Mouse (Mus musculus) midbrain, embryonic 11.5 days (tissue): Measurements from ENCODE around the gene Enox1. TPM values are rescaled to one million over a fixed set of nuclear protein-coding genes. Genes with fewer than 3 reads are reported as not detected.

Experiments
- ATAC-seq: fragments of 200-750 bp; cut with Nextera tagmentation; 2 replicates; pipeline ENCODE4 v1.8.0; 2017; ENCODE audit warnings: moderate TSS enrichment, moderate library complexity; ENCODE audit not compliant: low FRiP score
- DNase-seq: peaks from one replicate; pipeline ENCODE4 v3.0.0; 2015; ENCODE audit warnings: low spot score; ENCODE audit errors: missing footprints
- H3K27ac ChIP-seq: fragments of 300-500 bp; sonication (generic); 2 replicates; pipeline ENCODE4 v1.5.1; 2014; ENCODE audit warnings: low read depth, low read length
- H3K27me3 ChIP-seq: fragments of 300-500 bp; sonication (generic); 2 replicates; pipeline ENCODE4 v1.6.1; 2014; ENCODE audit warnings: mild to moderate bottlenecking, low read length, moderate library complexity, mixed read lengths; ENCODE audit not compliant: control insufficient read depth, insufficient read depth
- H3K36me3 ChIP-seq: fragments of 300-500 bp; sonication (generic); 2 replicates; pipeline ENCODE4 v1.6.1; 2014; ENCODE audit warnings: mild to moderate bottlenecking, low read length, moderate library complexity, mixed read lengths; ENCODE audit not compliant: control insufficient read depth, insufficient read depth
- H3K4me1 ChIP-seq: fragments of 300-500 bp; sonication (generic); 2 replicates; pipeline ENCODE4 v1.6.1; 2014; ENCODE audit warnings: low read length; ENCODE audit not compliant: control insufficient read depth, insufficient read depth
- H3K4me2 ChIP-seq: fragments of 300-500 bp; sonication (generic); 2 replicates; pipeline ENCODE4 v1.6.1; 2014; ENCODE audit warnings: mild to moderate bottlenecking, moderate library complexity
- H3K4me3 ChIP-seq: fragments of 300-500 bp; sonication (generic); 2 replicates; pipeline ENCODE4 v1.5.1; 2014; ENCODE audit warnings: low read depth, low read length
- H3K9ac ChIP-seq: fragments of 300-500 bp; sonication (generic); 2 replicates; pipeline ENCODE4 v1.6.1; 2014; ENCODE audit warnings: low read length
- H3K9me3 ChIP-seq: fragments of 300-500 bp; sonication (generic); 2 replicates; pipeline ENCODE4 v1.6.1; 2016; ENCODE audit warnings: low read length; ENCODE audit not compliant: control insufficient read depth
- WGBS: fragments of 180-500 bp; shearing (Covaris S2); extraction: QIAGEN DNeasy Blood & Tissue Kit; methylation state at CpG from one replicate; pipeline ENCODE4 v1.1.7; 2014; 5-methylcytosine and 5-hydroxymethylcytosine counted together
- polyA plus RNA-seq: library from polyadenylated mRNA; unstranded; fragments of >200 nt; fragmentation: Nextera tagmentation; extraction: Ambion mirVana; gene quantifications from 2 replicates; pipeline ENCODE4 v1.2.1, GENCODE M21; 2014

Gene Enox1
- polyA plus RNA-seq, 1 experiment from 2014 or later: 12.8 TPM

DNA sequence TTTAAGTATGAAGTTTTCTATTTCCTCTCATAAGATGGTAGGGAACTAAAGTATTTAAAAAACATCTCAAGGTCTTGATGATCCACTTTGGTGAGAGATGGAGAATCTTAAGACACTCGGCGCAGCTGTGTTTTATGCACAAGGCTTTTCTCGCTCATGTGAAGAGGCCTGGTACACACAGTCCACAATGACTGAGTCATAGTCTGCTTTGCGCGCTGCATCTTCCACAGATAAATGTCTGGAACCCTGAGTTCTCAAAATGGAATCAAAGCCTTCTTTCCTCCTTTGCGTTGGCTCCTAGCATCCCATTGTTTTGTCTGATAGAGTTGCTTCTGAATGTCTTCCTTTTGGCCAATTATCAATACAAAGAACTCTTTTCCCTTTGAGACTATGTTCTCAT, 119.0 kb downstream of the Enox1 start:
- ATAC-seq (no peak), DNase-seq (no peak)
- Histone ChIP-seq H3K27me3 (no peaks in the 10 kb centered on the region), H3K4me3 (no peak overlapping the region), H3K4me1 (no peaks in the 10 kb centered on the region), H3K9ac (no peak overlapping the region), H3K36me3 (no peaks in the 10 kb centered on the region), H3K9me3 (no peaks in the 10 kb centered on the region), H3K4me2 (no peak overlapping the region), H3K27ac (no peak overlapping the region)
- 96% methylated on average over 6 of the region's 6 CpGs for WGBS

DNA sequence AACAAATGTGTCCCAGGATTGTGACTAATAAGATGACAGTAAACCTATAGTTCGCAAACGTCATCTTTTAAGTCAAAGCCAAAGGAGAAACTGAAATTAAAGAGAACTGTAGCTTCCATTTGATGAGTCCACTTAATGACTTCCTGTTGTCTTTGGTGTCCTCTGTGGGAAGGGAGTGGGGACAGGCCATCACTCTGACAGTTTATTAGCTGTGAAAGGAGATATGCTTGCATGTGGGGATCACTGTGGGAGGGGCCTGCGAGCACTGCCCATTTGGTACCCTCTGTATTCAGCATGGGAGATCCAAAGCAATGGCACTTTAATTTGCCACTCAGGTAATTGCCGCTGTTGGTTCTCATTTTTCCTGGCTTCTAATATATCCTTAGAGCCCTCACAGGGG, 122.6 kb downstream of the Enox1 start:
- Histone ChIP-seq H3K4me2 (no peak overlapping the region), H3K9me3 (no peaks in the 10 kb centered on the region), H3K27me3 (no peaks in the 10 kb centered on the region), H3K27ac (no peak overlapping the region), H3K36me3 (no peaks in the 10 kb centered on the region), H3K4me1 (no peaks in the 10 kb centered on the region), H3K4me3 (no peak overlapping the region), H3K9ac (no peak overlapping the region)
- no peak for ATAC-seq
- DNase-seq: no peak
- WGBS: 86% methylated on average over 4 of the region's 4 CpGs

DNA sequence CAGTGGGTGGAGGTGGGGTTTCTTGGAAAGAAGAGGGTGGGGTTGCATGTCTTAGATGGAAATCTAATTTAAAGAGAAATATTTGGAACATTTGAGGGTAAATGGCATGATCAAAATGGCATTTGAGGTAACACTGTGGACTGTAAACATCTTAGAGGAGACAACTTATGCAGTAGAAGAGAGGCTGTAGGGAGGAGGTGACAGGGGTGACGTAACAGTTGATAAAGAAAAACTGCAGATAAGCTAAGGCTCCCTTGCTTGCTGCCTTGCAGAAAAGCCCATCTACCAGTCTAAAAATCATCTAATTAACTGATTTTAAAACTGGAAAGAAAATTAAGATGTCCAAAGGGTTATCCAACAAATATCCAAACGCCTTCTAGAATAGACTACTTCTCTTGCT, 123.9 kb downstream of the Enox1 start:
- Histone ChIP-seq H3K4me3 (no peak overlapping the region), H3K9ac (no peak overlapping the region), H3K36me3 (no peaks in the 10 kb centered on the region), H3K27me3 (no peaks in the 10 kb centered on the region), H3K4me2 (no peak overlapping the region), H3K27ac (no peak overlapping the region), H3K4me1 (no peaks in the 10 kb centered on the region), H3K9me3 (no peaks in the 10 kb centered on the region)
- DNase-seq: no peak
- 88% methylated on average over 2 of the region's 2 CpGs for WGBS
- no peak for ATAC-seq

DNA sequence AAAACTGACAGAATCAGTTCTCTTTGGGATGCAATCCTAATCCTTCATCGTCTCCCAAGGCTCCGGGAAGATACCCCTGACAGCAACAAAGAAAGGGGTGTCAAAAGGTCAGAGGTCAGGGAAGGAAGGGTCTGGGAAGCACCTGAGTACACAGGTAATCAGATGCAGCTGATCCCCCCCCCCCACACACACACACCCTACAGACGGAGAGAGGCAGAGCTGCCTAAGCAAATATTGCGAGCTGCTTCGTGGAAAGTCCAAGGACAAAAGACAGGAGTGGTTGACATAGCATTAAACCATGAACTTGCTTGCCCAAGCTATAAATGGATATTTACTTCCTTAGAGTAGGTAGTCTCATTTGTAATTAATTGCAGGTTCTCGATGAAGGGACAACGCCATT, 124.3 kb downstream of the Enox1 start:
- H3K27ac ChIP-seq: no peak overlapping the region
- no peak for DNase-seq
- H3K9ac ChIP-seq: no peak overlapping the region
- H3K36me3 ChIP-seq: no peaks in the 10 kb centered on the region
- no peaks in the 10 kb centered on the region for H3K27me3 ChIP-seq
- no peaks in the 10 kb centered on the region for H3K9me3 ChIP-seq
- no peaks in the 10 kb centered on the region for H3K4me1 ChIP-seq
- H3K4me3 ChIP-seq: no peak overlapping the region
- WGBS: 79% methylated on average over 7 of the region's 7 CpGs
- no peak for ATAC-seq
- no peak overlapping the region for H3K4me2 ChIP-seq

DNA sequence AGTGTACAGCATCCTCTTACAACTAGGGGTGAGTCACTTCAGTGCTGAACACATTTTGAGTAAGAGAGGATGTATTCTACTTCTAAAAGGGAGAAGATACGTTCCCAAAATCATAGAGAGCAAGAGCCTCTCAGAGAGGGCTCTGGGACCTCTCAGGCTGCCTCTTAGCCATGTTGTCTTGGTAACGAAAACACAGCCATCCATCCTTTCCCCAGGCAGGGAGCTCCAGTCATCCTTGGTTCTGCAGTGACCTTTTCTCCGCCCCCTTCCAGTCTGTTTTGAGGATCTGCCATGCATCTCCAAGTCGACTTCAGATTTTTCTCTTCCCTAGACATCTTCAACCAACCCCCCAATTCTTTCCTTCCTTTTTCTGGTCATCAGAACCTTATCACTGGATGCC, 127.4 kb downstream of the Enox1 start:
- Histone ChIP-seq H3K9ac (no peak overlapping the region), H3K4me2 (no peak overlapping the region), H3K27me3 (no peaks in the 10 kb centered on the region), H3K36me3 (no peaks in the 10 kb centered on the region), H3K4me1 (no peaks in the 10 kb centered on the region), H3K27ac (no peak overlapping the region), H3K4me3 (no peak overlapping the region), H3K9me3 (no peaks in the 10 kb centered on the region)
- ATAC-seq: no peak
- DNase-seq: no peak
- 61% methylated on average over 4 of the region's 4 CpGs for WGBS

DNA sequence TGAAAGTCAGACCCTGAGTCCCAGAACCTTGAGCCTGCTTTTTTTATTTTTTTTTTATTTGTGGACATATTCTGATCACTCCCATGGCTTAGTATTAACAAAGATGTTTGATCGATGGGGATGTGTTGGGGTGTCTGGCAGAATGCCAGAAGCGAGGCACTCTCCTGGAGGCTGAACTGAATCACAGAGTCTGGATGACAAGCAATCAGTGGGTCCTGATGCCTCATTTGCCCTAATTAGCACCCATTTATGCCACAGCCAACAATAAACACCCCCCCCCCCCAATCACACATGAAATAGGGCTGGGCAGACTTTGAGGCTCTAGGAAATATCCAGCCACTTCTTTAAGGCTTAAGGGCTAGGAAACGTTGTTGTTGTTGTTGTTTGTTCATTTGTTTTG, 128.9 kb downstream of the Enox1 start:
- no peaks in the 10 kb centered on the region for H3K36me3 ChIP-seq
- DNase-seq (no peak), ATAC-seq (no peak)
- no peaks in the 10 kb centered on the region for H3K4me1 ChIP-seq
- H3K27me3 ChIP-seq: no peaks in the 10 kb centered on the region
- no peaks in the 10 kb centered on the region for H3K9me3 ChIP-seq
- H3K9ac ChIP-seq: no peak overlapping the region
- H3K27ac ChIP-seq: no peak overlapping the region
- WGBS: 94% methylated on average over 3 of the region's 3 CpGs
- no peak overlapping the region for H3K4me2 ChIP-seq
- no peak overlapping the region for H3K4me3 ChIP-seq

DNA sequence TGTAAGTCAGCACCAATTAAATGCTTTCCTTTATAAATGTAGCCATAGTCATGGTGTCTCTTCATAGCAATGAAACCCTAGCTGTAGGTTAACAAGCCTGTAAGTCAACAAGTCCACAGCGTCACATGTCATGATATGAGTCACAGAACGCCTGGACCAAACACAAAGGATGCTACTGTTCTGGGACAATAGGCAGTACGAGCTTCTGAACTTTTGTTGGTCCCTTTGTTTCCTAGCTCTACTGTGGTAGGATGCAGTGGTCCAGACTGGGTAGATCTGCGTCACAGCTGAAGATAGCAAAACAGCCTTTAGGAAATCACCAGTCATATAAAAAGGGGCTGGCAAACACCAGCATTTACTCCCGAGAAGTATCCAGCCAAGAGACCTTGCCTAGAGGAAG, 135.2 kb downstream of the Enox1 start:
- ATAC-seq: no peak
- no peak overlapping the region for H3K4me2 ChIP-seq
- no peak overlapping the region for H3K4me3 ChIP-seq
- no peak for DNase-seq
- H3K27me3 ChIP-seq: no peaks in the 10 kb centered on the region
- no peak overlapping the region for H3K27ac ChIP-seq
- no peaks in the 10 kb centered on the region for H3K36me3 ChIP-seq
- no peak overlapping the region for H3K9ac ChIP-seq
- no peaks in the 10 kb centered on the region for H3K9me3 ChIP-seq
- 92% methylated on average over 5 of the region's 5 CpGs for WGBS
- no peaks in the 10 kb centered on the region for H3K4me1 ChIP-seq

DNA sequence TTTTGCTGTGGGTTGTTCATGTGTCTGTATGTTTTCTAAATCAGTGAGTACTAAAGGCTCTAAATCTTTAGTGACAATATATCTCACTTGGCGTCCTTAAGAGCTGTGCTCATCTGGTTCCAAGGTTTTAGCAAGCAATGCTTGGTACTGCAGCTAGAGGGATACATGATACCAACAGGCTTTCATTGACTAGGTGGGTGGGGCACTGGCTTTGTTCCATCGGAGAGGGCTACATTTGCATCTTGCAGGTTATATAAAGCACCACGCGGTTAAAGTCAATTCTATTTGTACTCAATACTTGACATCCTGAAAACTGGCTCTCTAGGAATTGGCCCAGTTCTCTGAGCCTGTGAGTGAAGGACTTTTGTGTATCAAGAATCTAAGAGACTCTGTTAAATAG, 140.5 kb downstream of the Enox1 start:
- ATAC-seq (no peak), DNase-seq (no peak)
- Histone ChIP-seq H3K36me3 (no peaks in the 10 kb centered on the region), H3K4me2 (no peak overlapping the region), H3K9me3 (no peaks in the 10 kb centered on the region), H3K4me3 (no peak overlapping the region), H3K9ac (no peak overlapping the region), H3K27ac (no peak overlapping the region), H3K4me1 (no peaks in the 10 kb centered on the region), H3K27me3 (no peaks in the 10 kb centered on the region)
- 67% methylated on average over 4 of the region's 4 CpGs for WGBS

DNA sequence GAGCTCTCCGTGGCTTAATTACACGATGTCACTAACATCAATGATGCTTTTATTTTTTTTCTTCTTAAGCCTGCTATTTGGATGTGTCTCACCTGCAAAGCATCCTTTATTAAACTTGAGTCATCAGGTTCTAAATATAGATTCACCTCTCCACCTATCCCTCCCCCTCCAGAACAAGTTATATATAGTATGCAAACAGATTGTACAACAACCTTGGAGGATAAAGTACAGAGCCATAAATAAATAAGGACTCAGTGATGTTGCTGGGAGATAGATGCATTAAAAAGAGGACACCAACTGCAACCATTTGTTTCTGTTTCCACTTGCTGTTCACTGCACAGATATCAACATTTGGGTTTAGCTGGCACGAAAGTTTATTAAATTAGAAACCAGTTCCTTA, 141.8 kb downstream of the Enox1 start:
- no peak overlapping the region for H3K4me3 ChIP-seq
- no peak overlapping the region for H3K4me2 ChIP-seq
- H3K27me3 ChIP-seq: no peaks in the 10 kb centered on the region
- no peaks in the 10 kb centered on the region for H3K4me1 ChIP-seq
- ATAC-seq: no peak
- no peak for DNase-seq
- no peaks in the 10 kb centered on the region for H3K36me3 ChIP-seq
- 95% methylated on average over 3 of the region's 3 CpGs for WGBS
- H3K9me3 ChIP-seq: no peaks in the 10 kb centered on the region
- no peak overlapping the region for H3K9ac ChIP-seq
- no peak overlapping the region for H3K27ac ChIP-seq

DNA sequence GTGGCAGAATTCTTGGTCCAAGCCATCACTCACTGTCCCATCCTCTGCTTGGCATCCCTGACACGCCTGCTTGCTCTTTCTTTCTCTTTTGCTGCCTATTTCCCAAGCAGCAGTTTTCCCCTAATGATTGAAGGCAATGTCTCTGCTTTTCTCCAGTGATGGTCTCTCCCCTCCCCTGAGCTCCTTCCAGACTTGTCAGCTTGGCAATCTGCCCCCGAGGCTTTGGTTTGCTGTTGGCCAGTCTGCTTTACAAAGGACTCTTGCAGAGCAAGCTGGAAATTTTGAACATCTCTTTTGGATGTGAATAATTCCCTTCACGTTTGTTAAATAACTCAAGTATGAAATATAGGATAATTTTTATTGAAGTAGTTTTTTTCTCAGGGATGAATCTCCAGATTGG, 153.0 kb downstream of the Enox1 start:
- DNase-seq: no peak
- H3K9ac ChIP-seq: no peak overlapping the region
- H3K4me3 ChIP-seq: no peak overlapping the region
- H3K4me2 ChIP-seq: no peak overlapping the region
- H3K27ac ChIP-seq: no peak overlapping the region
- H3K36me3 ChIP-seq: no peaks in the 10 kb centered on the region
- H3K27me3 ChIP-seq: no peaks in the 10 kb centered on the region
- 81% methylated on average over 3 of the region's 3 CpGs for WGBS
- H3K9me3 ChIP-seq: no peaks in the 10 kb centered on the region
- ATAC-seq: no peak
- H3K4me1 ChIP-seq: no peaks in the 10 kb centered on the region
